Mouse (Mus musculus): ENCODE results near the gene Fndc3b.
"Not testable (repeated sequence)": the region's sequence is repeated elsewhere in the genome, so short reads cannot be mapped to it uniquely, and the experiment has no call there.

Gene Fndc3b

DNA sequence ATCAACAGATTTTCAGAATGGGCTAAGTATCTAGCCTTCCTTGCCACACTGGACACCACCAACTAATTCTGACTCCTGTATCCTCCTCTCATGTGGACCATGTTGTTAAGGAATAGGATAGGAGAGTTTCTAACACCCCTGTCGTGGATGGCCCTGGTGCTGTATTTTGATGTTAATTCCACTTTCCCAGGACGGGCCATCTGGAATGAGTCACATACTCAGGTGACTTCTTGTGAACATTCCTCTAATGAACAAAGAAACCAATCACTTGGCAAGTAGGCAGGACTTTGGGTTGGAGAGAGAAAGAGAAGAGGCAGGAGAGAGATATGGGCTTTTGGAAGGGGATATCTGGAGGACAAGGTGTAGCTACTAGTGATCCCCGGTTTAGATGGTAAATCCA, 204.2 kb downstream of the Fndc3b start:
- DNase-seq (ENCODE audit: extremely low spot score, low spot score), result no peak

DNA sequence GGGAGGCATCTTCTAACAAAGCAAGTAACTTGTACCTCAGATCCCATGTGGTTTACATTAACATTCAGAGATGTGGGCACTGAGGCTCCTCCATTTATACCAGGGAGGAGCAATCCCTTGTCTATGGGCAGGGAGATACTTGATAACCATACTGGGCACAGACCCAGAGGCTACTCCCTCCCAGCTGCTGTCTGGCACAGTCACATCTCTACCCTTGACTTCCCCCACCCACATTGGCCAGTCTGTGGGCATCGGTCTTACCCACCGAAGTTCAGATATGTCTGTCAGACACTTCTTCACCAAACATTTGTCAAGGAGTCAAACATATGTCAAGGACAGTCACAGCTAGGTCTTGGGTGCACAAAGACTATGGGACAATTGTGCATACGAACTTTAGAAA, 205.5 kb downstream of the Fndc3b start:
- DNase-seq (ENCODE audit: extremely low spot score, low spot score), result no peak

DNA sequence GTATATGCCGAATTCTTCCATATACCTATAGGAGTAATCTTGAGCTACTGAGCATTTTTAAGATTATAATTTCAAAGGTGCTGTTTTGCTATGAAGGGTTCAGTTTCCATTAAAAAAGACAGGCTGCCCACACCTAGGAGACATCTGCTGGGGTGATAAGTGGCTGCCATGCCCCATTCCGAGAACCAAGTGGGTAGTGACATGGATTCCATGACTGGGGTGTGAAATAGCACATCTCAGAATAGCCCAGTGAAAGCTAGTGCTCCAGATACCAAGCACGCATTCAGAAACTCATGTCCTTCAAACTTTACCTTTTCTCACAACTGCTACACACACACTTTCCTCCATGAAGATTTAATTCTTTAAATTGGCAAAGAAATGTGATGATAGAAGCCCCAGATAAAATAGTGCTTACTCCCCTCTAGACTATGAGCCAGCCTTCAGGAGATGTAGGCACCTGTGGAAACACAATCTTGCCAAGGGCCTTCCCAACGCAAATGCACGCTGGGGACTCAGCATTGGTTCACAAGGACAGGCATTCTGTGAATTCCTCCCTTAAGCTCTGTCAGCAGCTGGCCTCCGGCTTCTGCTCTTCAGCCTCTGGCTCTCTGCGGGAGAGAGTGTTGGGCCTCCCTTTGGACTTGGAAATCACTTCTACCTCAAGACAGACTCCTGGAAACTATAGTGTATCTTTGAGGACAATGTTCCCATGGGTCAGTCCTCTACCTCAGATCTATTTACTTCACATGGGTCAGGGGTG, 207.6 kb downstream of the Fndc3b start:
- DNase-seq (ENCODE audit: extremely low spot score, low spot score), result no peak

DNA sequence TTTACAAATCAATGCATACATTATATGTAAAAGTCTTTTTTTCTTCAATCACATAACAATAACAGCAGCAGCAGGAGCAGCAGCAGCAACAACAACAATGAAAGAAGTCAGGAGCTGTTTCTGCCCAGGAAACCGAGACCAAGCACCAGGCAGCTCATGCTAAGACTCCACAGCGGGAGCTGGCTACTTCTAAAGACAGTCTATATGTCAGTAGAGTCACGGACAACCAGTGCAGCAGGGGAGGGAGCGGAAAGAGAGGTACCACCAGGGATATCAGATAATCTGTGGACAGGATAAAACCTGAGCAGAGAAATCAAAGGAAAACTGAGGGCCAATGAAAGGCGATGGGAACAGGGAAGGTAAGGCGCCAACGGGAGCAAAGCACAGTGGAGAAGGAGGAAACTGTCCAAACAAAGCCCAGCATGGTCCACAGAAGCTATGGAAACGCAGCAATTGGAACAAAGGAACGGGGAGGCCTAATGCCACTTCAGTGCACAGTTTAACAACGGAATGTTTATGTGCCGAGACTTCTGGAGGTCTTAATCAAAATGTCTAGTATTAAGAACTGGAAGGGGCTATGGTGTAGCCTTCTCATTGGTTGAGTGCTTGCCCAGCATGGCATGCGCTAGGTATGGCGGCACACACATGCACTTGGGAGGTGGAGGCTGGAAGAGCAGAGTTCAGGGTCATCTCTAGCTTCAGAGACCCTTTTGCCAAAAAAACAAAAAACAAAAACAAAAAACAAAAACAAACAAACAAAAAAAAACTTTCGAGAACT, 215.6 kb downstream of the Fndc3b start:
- no peak for DNase-seq (ENCODE audit: extremely low spot score, low spot score)

DNA sequence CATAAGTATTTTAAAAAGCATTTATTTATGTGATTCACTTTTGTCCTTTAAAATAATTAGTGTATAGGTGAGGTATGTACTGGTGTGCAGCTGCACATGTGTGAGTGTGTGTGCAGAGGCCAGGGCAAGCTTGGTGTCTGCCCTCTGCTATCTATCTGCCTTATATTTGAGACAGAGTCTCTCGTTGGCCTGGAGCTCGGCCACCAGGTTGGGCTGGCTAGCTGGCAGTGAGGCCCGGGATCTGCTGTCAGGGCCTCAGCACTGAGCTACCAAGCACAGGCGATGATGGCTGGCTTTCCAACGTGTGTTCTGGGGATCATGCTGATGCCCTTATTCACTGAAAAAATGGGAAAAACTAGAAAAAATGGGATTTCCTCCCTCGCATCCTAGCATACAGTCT, 216.4 kb downstream of the Fndc3b start:
- no peak for DNase-seq (ENCODE audit: extremely low spot score, low spot score)

DNA sequence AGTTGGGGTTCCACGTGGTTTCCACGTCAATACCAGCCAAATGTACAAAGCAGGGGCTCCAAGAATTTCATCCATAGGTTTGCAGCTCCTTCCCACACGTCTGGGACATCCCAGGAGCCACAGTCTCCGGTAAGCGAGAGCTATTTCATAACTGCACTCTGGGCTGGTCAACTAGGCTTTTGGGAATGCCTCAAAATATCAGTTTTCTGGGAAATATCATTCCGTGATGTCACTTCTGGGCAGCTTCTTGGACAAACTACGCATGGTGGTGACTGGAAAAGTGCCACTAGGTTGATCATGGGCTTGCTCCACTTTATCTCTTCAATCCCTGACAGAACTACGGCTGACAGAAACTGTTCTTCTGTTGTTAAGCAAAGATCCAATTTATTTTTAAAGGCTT, 217.0 kb downstream of the Fndc3b start:
- no peak for DNase-seq (ENCODE audit: extremely low spot score, low spot score)

DNA sequence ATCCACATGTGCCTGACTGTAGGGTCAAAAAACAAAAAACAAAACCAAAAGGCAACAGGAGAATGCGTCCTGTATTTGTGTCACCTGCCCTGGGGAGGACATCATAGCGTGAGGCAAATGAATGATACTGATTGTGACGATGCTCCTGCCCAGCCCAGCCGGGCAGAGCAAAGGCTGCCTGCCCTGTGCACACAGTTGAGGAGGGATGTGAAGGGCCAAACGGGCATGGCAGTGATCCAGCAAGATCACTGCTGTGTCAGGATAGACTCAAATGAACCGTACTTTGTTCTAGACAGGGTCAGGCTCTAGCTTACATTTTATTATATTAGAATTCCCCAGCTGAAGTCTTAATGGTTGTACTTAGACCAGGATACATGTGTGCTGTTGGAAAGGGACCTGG, 219.3 kb downstream of the Fndc3b start:
- no peak for DNase-seq (ENCODE audit: extremely low spot score, low spot score)

DNA sequence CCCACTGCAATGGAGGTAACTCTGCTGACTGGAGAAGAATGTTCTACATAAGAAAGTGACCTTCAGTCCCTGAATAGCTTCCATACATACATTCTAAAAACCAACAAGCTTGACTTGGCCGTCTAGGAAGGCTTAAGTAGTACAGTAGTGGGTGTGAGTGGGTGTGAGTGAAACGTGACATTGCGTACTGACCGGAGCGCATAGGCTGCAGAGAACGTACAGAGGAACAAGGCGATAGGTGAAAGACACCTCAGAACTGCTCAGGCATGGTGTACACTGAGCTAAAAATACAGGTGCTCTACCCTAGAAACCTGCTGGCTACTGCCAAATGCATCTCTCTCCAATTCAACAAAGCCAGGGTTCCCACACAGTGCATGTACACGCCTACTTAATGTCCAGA, 219.7 kb downstream of the Fndc3b start:
- DNase-seq (ENCODE audit: extremely low spot score, low spot score), result no peak

DNA sequence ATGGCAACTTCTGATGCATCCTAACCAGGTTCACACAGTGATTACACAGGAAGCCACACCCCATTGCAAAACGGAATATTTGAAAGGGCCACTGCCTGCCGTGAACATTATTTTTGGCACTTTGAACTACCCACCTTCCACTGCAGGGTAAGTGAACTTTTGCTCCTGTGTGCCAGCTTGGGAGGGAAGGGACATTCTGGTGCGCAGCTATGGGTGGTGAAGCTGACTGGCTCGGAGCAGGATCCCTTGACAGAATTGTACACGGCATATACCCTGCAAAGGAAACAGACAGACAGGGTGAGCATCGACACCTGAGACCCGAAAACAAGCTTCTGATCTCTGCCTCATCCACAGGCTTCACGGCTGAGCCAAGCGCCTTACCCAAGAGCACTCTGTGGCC, 220.2 kb downstream of the Fndc3b start:
- no peak for DNase-seq (ENCODE audit: extremely low spot score, low spot score)

DNA sequence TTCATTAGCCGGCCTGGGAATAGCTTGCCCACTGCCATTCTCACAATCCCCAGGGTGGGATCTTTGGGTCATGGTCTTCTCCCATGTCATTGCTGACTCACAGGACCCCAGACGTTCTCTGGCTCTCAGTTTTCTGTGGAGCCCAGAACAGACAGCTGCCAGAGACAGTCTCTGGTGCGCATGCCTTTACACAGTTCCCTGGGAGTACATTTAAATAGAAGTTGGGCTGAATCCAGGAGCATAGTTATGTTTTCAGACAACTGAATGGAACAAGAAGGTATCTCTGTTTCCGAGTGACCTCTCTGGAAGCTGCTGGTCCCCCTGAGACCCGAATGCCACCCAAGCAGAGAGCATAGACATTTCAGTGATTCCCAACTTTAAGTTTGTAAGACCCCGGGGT, 221.6 kb downstream of the Fndc3b start:
- DNase-seq (ENCODE audit: extremely low spot score, low spot score), result no peak

DNA sequence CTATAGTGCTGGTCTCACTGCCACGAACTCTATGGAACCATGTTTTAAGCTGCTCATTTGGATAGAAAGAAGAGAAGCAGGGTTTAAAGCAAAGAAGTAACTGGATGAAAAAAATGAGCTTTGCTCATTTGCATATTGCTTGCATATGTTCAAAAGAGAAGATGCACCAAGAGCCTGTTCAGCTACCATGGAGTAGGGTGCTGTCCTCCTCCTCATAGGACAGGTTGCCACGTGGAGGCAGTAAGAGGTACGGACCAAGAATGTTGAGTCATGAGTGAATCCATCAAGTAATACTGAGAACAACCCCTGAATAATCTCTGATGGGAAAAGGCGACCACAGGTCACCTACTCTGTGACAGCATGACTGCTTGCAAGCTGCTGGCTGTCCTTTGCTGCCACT, 226.0 kb downstream of the Fndc3b start:
- DNase-seq (ENCODE audit: extremely low spot score, low spot score), result no peak

DNA sequence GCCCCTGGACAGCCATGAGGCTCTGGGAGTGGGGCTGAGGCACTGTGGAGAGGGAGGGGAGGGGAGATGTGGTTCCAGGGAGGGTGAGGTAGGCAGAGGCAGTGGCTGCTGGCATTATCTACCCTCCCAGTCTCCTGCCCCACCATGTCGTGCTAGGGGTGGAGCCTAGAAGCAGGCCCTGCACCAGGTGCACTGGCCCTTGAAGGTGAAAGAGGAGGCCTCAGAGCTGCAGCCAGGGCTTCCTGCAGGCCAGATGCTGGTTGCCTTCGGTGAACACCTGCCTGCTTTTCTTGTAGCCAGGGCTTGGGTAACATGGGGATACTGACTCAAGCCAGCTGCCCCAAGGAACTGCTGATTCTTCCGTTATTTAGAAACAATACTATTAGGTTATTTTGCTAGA, 226.4 kb downstream of the Fndc3b start:
- DNase-seq (ENCODE audit: extremely low spot score, low spot score), result no peak

DNA sequence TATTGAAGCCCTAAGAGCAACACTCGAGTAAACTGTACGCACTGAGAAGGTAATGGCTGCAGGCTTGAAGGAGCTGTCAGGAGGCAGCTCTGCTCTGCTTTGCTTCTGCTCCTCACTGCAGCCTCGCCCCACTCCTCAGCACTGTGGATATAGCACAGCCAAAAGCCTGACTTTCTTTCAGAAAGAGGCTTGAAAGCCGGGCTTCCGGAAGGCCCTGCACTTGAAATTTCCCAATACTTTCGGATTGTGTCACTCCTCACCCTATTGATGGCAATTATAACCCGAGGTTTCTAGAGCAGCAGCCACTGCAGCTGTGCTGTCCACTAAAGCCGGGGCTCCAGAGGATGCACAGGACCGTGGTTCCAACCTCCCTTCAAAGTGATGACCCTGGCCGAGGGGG, 227.3 kb downstream of the Fndc3b start:
- DNase-seq (ENCODE audit: extremely low spot score, low spot score), result no peak

DNA sequence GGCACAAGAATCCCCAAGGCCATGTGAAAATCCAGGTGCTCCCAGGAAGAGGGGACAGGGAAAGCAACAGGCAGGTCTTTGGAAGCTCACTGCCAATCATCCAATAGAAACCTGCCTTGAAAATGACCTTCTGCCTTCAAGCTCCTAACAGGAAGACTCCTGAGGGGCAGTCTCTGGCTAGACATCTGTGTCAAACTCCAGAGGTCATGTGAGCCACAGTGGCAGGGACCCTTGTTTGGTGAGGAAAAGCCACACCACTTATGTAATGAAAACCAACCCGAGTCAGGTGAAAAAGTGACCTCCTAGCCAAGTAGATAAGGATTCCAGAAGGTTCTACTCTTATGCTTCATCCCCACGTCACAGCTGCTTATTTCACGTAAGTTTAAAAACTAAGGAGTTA, 227.8 kb downstream of the Fndc3b start:
- DNase-seq (ENCODE audit: extremely low spot score, low spot score), result no peak

DNA sequence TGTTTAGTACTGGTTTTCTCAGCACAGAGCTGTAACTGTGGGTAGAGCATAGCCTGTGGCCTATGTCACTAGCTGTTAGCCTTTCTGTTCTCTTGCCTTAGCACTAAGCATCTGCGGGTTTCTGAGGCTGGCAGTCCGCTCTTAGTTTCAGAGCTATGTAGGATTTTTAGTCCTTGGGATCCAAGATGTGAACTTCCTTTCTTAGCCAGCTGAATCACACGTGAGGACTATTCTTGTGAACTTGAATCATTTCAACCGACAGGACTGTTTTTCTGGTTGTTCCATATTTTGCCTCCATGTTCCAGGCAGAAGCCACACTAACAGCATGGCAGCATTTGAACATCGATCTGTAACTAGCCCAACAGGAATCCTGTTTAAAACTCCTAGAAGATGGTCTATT, 229.4 kb downstream of the Fndc3b start:
- no peak for DNase-seq (ENCODE audit: extremely low spot score, low spot score)

DNA sequence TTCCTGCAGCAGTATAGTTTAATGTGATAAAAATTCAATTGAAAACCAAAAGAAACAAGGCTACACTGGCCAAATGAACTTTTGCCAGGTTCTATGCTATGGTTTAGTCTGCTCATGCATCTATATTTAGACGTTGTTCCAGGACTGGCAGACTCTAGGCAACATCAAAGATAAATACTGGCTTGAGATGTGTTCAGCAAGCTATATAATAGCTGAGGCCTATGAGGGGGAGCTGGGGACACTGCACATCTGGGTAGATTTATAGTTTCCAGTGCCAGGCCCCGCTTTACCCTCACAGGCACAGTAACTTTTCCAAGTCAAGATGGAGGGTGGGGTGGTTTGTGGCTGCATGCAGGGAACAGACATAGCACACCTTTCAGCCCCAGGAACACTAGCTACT, 231.7 kb downstream of the Fndc3b start:
- no peak for DNase-seq (ENCODE audit: extremely low spot score, low spot score)

DNA sequence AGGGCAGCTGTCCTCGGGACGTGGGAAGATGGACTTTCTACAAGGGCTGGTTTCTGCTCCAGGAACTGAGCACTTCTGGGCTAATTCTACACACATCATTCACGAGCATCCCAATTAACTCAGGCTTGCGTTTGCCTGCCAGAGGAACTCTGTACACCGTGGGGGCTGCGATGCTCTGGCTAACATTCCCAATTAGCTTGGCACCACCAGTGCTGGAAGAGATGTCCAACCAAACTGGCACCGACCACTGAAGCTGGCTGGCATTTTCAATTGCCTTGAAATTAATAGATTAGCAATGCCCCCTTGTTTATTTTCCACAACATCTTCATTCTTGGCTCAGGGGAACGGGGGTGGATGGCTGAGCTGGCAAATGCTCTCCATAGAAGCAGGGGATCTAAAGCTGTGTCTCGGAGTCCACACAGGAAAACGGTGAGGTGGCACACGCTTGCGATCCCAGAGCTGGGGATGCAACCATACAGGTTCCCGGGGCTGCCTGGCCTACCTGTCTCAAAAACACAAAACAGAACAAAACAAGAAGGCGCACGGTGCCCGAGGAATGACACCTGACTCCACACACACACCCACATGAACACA, 232.4 kb downstream of the Fndc3b start:
- DNase-seq (ENCODE audit: extremely low spot score, low spot score), result no peak

DNA sequence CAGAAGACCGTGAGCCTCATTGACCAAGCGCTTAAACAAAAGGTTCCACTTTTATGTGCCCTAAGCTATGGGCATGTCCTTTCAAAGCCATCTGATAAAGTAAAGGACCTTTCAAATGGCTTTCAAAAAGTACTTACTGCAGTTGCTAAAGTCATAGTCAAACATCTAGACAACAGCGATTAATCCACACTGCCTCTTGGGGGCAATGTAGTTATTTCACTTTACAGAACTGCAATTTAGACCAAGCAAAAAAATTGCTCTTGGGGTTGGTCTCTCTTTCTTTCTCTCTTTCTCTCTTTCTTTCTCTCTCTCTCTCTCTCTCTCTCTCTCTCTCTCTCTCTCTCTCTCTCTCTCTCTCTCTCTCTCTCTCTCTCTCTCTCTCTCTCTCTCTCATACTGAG, 233.4 kb downstream of the Fndc3b start:
- DNase-seq (ENCODE audit: extremely low spot score, low spot score), result not testable (repeated sequence)

DNA sequence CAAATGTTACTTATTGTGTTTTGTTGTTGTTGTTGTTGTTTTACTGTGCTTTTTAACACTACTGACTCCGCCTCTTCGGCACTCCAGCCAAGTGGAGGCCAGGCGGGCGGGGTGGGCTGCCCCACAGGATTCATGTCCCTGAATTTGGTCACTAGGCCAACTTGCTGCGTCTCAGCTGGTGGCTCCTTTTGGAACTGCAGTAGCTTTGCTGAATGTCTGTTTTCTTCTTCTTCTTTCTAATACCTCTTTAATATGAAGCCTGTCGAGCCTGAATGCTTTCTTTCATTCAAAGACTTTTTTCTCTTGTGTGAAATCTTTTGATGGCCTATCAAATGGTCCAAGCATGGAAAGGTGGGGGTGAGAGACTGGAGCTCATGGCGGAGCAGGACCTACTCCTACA, 235.2 kb downstream of the Fndc3b start:
- DNase-seq (ENCODE audit: extremely low spot score, low spot score), result no peak

DNA sequence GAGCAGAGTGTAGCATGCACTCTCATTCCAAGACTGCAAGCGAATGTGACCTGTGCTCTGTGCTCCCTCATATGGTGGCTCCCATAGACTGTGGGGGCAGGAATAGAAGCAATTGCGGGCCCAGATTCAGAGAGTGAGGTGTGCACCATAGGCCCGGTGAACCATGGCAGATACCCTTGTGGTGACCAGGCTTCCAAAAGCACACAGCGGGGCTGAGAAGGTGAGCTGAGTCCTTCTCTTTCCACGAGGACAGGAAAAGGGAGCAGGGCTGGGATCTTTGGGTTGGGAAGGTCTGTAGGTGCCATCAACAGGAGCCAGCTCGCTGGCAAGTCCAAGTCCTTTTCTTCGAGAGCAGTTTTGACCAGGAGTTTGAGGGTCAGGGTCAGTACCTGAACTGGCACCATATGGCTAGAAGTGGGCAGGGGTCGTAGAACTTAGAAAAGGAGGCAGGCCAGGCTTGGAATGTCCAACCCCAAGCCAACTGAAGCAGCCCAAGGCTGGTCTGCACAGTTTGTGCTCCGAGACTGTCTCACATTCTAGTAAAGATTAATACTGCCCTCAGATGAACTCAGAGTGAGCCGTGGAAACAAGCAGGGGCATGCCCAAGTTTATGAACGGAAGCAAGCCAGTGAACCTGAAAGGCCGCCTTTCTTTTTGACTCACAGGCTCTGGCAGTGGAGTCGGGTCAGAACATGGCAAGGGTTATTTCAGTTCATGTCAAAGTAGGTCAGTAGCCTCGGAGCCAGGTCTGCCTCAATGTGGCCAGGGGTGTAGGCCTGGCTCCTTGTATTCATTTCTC, 237.1 kb downstream of the Fndc3b start:
- DNase-seq (ENCODE audit: extremely low spot score, low spot score), result no peak

DNA sequence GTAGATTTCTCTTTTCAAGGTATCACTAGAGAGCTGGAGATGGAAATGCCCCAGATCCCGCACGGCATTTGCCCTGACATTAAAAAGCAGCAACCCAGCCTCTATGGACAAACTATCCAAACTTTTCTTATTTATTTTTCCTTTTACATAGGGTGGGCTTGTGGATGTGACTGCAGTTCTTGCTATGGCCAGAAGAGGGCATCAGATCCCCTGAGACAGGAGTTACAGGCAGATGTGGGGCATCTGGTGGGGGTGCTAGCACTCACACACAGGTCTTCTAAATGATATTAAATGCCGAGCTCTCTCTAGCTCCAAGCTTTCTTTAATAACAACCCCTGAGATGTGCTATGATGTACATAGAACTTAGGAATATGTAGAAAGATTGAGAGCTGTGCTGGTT, 238.3 kb downstream of the Fndc3b start:
- DNase-seq (ENCODE audit: extremely low spot score, low spot score), result no peak

DNA sequence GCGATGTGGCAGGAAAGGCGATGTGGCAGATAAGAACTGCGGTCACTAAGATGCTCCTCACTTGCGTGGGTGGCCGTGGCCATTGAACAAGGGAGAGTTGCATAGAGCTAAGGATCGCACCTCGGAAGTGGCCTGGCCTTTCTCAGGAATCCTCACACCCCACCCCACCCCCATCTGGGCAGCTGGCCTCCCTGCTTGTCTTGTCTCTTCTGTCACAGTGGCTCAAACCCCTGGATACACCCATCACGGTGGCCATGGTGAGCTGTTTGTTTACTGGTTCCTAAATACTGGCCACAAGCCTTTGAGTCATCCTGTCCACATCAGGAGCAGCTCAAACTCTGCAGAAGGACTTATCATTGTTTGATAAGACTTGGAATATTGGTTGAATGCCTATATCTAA, 240.3 kb downstream of the Fndc3b start:
- DNase-seq (ENCODE audit: extremely low spot score, low spot score), result no peak

Measured in neural tube, embryonic 10.5 days (tissue).